Mouse (Mus musculus) heart, embryonic 12.5 days (tissue): Measurements from ENCODE around the gene Iqgap2. TPM values are rescaled to one million over a fixed set of nuclear protein-coding genes. Genes with fewer than 3 reads are reported as not detected.
A peak's percentile ranks its signal among the peaks of the same experiment; 100 is the strongest.

Experiments used
- ATAC-seq: fragments of 200-750 bp; cut with Nextera tagmentation; 2 replicates; pipeline ENCODE4 v1.8.0; 2017; ENCODE audit warnings: moderate TSS enrichment, moderate library complexity; ENCODE audit not compliant: insufficient number of reproducible peaks, low FRiP score
- H3K27ac ChIP-seq: fragments of 300-500 bp; sonication (generic); 2 replicates; pipeline ENCODE4 v1.5.1; 2016; ENCODE audit warnings: mild to moderate bottlenecking, moderate library complexity; ENCODE audit not compliant: poor library complexity, severe bottlenecking
- H3K27me3 ChIP-seq: fragments of 300-500 bp; sonication (generic); replicated peaks from 2 replicates; pipeline ENCODE4 v1.6.1; 2016; ENCODE audit warnings: mild to moderate bottlenecking, moderate library complexity
- H3K36me3 ChIP-seq: fragments of 300-500 bp; sonication (generic); 2 replicates; pipeline ENCODE4 v1.6.1; 2016; ENCODE audit warnings: mild to moderate bottlenecking, moderate library complexity
- H3K4me1 ChIP-seq: fragments of 300-500 bp; sonication (generic); replicated peaks from 2 replicates; pipeline ENCODE4 v1.6.1; 2016; ENCODE audit warnings: mild to moderate bottlenecking
- H3K4me2 ChIP-seq: fragments of 300-500 bp; sonication (generic); 2 replicates; pipeline ENCODE4 v1.6.1; 2016; ENCODE audit warnings: mild to moderate bottlenecking, moderate library complexity
- H3K4me3 ChIP-seq: fragments of 300-500 bp; sonication (generic); 2 replicates; pipeline ENCODE4 v1.5.1; 2016; ENCODE audit warnings: mild to moderate bottlenecking
- H3K9ac ChIP-seq: fragments of 300-500 bp; sonication (generic); 2 replicates; pipeline ENCODE4 v1.6.1; 2016; ENCODE audit warnings: mild to moderate bottlenecking, moderate library complexity
- H3K9me3 ChIP-seq: fragments of 300-500 bp; sonication (generic); replicated peaks from 2 replicates; pipeline ENCODE4 v1.6.1; 2016; ENCODE audit warnings: mild to moderate bottlenecking, moderate library complexity
- WGBS: fragments of 180-500 bp; shearing (Covaris S2); methylation state at CpG from one replicate; pipeline ENCODE4 v1.1.7; 2016; 5-methylcytosine and 5-hydroxymethylcytosine counted together
- polyA plus RNA-seq: library from polyadenylated mRNA; unstranded; fragments of >200 nt; fragmentation: Nextera tagmentation; extraction: Ambion mirVana; gene quantifications from 2 replicates; pipeline ENCODE4 v1.2.1, GENCODE M21; 2016

The Iqgap2 gene
- polyA plus RNA-seq, 1 experiment from 2014 or later = 6.9 TPM

- no peaks in the 10 kb centered on the region for H3K4me1 ChIP-seq
- H3K27ac ChIP-seq = no peak overlapping the region
- no peak overlapping the region for H3K9ac ChIP-seq
- no peaks in the 10 kb centered on the region for H3K9me3 ChIP-seq
- ATAC-seq = no peak
- H3K27me3 ChIP-seq = no peaks in the 10 kb centered on the region; the same call in 1 of the 2 replicates
- WGBS = 85% methylated on average over 6 of the region's 6 CpGs
- no peak overlapping the region for H3K4me3 ChIP-seq
- H3K36me3 ChIP-seq = no peaks in the 10 kb centered on the region
- H3K4me2 ChIP-seq = no peak overlapping the region
Measured at GRCm38 (mm10) chr13:95896501-95896900, 4.8 kb upstream of the Iqgap2 start.

GRCm38 (mm10) chr13:95893166-95893565, 1.4 kb upstream of the Iqgap2 start:
- no peak overlapping the region for H3K9ac ChIP-seq
- WGBS = 91% methylated on average over 4 of the region's 4 CpGs
- ATAC-seq = no peak
- no peak overlapping the region for H3K4me2 ChIP-seq
- H3K27me3 ChIP-seq = no peaks in the 10 kb centered on the region; the same call in 1 of the 2 replicates
- H3K4me3 ChIP-seq = no peak overlapping the region
- peaks cover 10% of the 10 kb centered on the region for H3K4me1 ChIP-seq
- H3K27ac ChIP-seq = no peak overlapping the region
- H3K9me3 ChIP-seq = no peaks in the 10 kb centered on the region
- H3K36me3 ChIP-seq = no peaks in the 10 kb centered on the region

- Histone ChIP-seq H3K36me3 (no peaks in the 10 kb centered on the region), H3K27ac (no peak overlapping the region), H3K27me3 (no peaks in the 10 kb centered on the region; the same call in 1 of the 2 replicates), H3K4me1 (peaks cover 10% of the 10 kb centered on the region), H3K4me3 (peak overlapping the region; percentile 74), H3K4me2 (peak overlapping the region; percentile 99), H3K9me3 (no peaks in the 10 kb centered on the region), H3K9ac (peak overlapping the region; percentile 81)
- 25% methylated on average over 12 of the region's 12 CpGs for WGBS
- ATAC-seq = no peak
Measured at GRCm38 (mm10) chr13:95892611-95893145, 956 bp upstream of the Iqgap2 start.

GRCm38 (mm10) chr13:95891926-95892610, 346 bp upstream of the Iqgap2 start:
- Histone ChIP-seq H3K4me1 (peaks cover 10% of the 10 kb centered on the region), H3K4me3 (peak overlapping the region; percentile 74), H3K9ac (peak overlapping the region; percentile 81), H3K27me3 (no peaks in the 10 kb centered on the region; the same call in 1 of the 2 replicates), H3K9me3 (no peaks in the 10 kb centered on the region), H3K36me3 (no peaks in the 10 kb centered on the region), H3K4me2 (peak overlapping the region; percentile 99), H3K27ac (no peak overlapping the region)
- peak; percentile 85 for ATAC-seq
- under 1% methylated on average over 35 of the region's 52 CpGs for WGBS

- under 1% methylated on average over 33 of the region's 33 CpGs for WGBS
- Histone ChIP-seq H3K9me3 (no peaks in the 10 kb centered on the region), H3K4me1 (peaks cover 10% of the 10 kb centered on the region), H3K27ac (no peak overlapping the region), H3K4me3 (peak overlapping the region; percentile 74), H3K27me3 (no peaks in the 10 kb centered on the region; the same call in 1 of the 2 replicates), H3K36me3 (no peaks in the 10 kb centered on the region), H3K9ac (peak overlapping the region; percentile 81), H3K4me2 (peak overlapping the region; percentile 99)
- peak; percentile 30; the same call in 1 of the 2 replicates for ATAC-seq
Measured at GRCm38 (mm10) chr13:95890851-95891471, 761 bp downstream of the Iqgap2 start.

GRCm38 (mm10) chr13:95889981-95890545, 1.7 kb downstream of the Iqgap2 start:
- peak overlapping the region; percentile 99 for H3K4me2 ChIP-seq
- no peak overlapping the region for H3K27ac ChIP-seq
- no peaks in the 10 kb centered on the region; the same call in 1 of the 2 replicates for H3K27me3 ChIP-seq
- WGBS = 23% methylated on average over 8 of the region's 8 CpGs
- H3K4me1 ChIP-seq = peaks cover 10% of the 10 kb centered on the region
- ATAC-seq = no peak
- no peaks in the 10 kb centered on the region for H3K36me3 ChIP-seq
- H3K9me3 ChIP-seq = no peaks in the 10 kb centered on the region
- H3K4me3 ChIP-seq = peak overlapping the region; percentile 74
- H3K9ac ChIP-seq = peak overlapping the region; percentile 81

GRCm38 (mm10) chr13:95889366-95889765, 2.4 kb downstream of the Iqgap2 start:
- no peak overlapping the region for H3K4me3 ChIP-seq
- H3K4me2 ChIP-seq = no peak overlapping the region
- no peak for ATAC-seq
- no peaks in the 10 kb centered on the region; the same call in 1 of the 2 replicates for H3K27me3 ChIP-seq
- no peak overlapping the region for H3K27ac ChIP-seq
- WGBS = 87% methylated on average over 10 of the region's 10 CpGs
- no peaks in the 10 kb centered on the region for H3K9me3 ChIP-seq
- peaks cover 10% of the 10 kb centered on the region for H3K4me1 ChIP-seq
- H3K9ac ChIP-seq = no peak overlapping the region
- H3K36me3 ChIP-seq = no peaks in the 10 kb centered on the region

GRCm38 (mm10) chr13:95888621-95889020, 3.1 kb downstream of the Iqgap2 start:
- WGBS = 89% methylated on average over 12 of the region's 12 CpGs
- ATAC-seq = no peak
- Histone ChIP-seq H3K4me1 (peaks cover 10% of the 10 kb centered on the region), H3K9ac (no peak overlapping the region), H3K27ac (no peak overlapping the region), H3K27me3 (no peaks in the 10 kb centered on the region; the same call in 1 of the 2 replicates), H3K4me2 (no peak overlapping the region), H3K4me3 (no peak overlapping the region), H3K9me3 (no peaks in the 10 kb centered on the region), H3K36me3 (no peaks in the 10 kb centered on the region)

- no peaks in the 10 kb centered on the region; the same call in 1 of the 2 replicates for H3K27me3 ChIP-seq
- no peak for ATAC-seq
- 73% methylated on average over 4 of the region's 4 CpGs for WGBS
- no peaks in the 10 kb centered on the region for H3K9me3 ChIP-seq
- H3K4me2 ChIP-seq = no peak overlapping the region
- peaks cover 10% of the 10 kb centered on the region for H3K4me1 ChIP-seq
- H3K9ac ChIP-seq = no peak overlapping the region
- H3K4me3 ChIP-seq = no peak overlapping the region
- H3K27ac ChIP-seq = no peak overlapping the region
- H3K36me3 ChIP-seq = no peaks in the 10 kb centered on the region
Measured at GRCm38 (mm10) chr13:95888170-95888569, 3.6 kb downstream of the Iqgap2 start.

GRCm38 (mm10) chr13:95887375-95887774, 4.3 kb downstream of the Iqgap2 start:
- WGBS = 74% methylated on average over 7 of the region's 7 CpGs
- ATAC-seq = no peak
- Histone ChIP-seq H3K4me2 (no peak overlapping the region), H3K9me3 (no peaks in the 10 kb centered on the region), H3K36me3 (no peaks in the 10 kb centered on the region), H3K27me3 (no peaks in the 10 kb centered on the region), H3K27ac (no peak overlapping the region), H3K9ac (no peak overlapping the region), H3K4me3 (no peak overlapping the region), H3K4me1 (peaks cover 10% of the 10 kb centered on the region)

GRCm38 (mm10) chr13:95884455-95884854, 7.3 kb downstream of the Iqgap2 start:
- Histone ChIP-seq H3K27ac (no peak overlapping the region), H3K9ac (no peak overlapping the region), H3K36me3 (no peaks in the 10 kb centered on the region), H3K9me3 (no peaks in the 10 kb centered on the region), H3K4me3 (no peak overlapping the region), H3K4me1 (no peaks in the 10 kb centered on the region), H3K4me2 (no peak overlapping the region), H3K27me3 (no peaks in the 10 kb centered on the region)
- no peak for ATAC-seq
- 76% methylated on average over 3 of the region's 3 CpGs for WGBS
